Mouse (Mus musculus) stomach, embryonic 14.5 days (tissue): ENCODE data around the gene Rgs7bp. TPM values are rescaled to one million over a fixed set of nuclear protein-coding genes. Genes with fewer than 3 reads are reported as not detected.

ENCODE experiments used
- ATAC-seq: fragments of 200-750 bp; cut with Nextera tagmentation; 2 replicates; pipeline ENCODE4 v1.8.0; 2017; ENCODE audit warnings: low read depth, moderate TSS enrichment; ENCODE audit not compliant: insufficient number of reproducible peaks, insufficient read depth, low FRiP score
- H3K27ac ChIP-seq: fragments of 300-500 bp; sonication (generic); 2 replicates; pipeline ENCODE4 v1.5.1; 2014; ENCODE audit warnings: mild to moderate bottlenecking, low read length, moderate library complexity, mixed read lengths
- H3K27me3 ChIP-seq: fragments of 300-500 bp; sonication (generic); 2 replicates; pipeline ENCODE4 v1.6.1; 2014; ENCODE audit warnings: low read length, control low read depth, mixed read lengths; ENCODE audit not compliant: control insufficient read depth, insufficient read depth
- H3K36me3 ChIP-seq: fragments of 300-500 bp; sonication (generic); 2 replicates; pipeline ENCODE4 v1.6.1; 2014; ENCODE audit warnings: mild to moderate bottlenecking, control low read depth, low read length, moderate library complexity, mixed read lengths; ENCODE audit not compliant: control insufficient read depth, insufficient read depth
- H3K4me1 ChIP-seq: fragments of 300-500 bp; sonication (generic); 2 replicates; pipeline ENCODE4 v1.6.1; 2014; ENCODE audit warnings: low read length, control low read depth, mixed read lengths; ENCODE audit not compliant: control insufficient read depth, insufficient read depth
- H3K4me2 ChIP-seq: fragments of 300-500 bp; sonication (generic); replicated peaks from 2 replicates; pipeline ENCODE4 v1.6.1; 2014; ENCODE audit warnings: low read depth, low read length, control low read depth
- H3K4me3 ChIP-seq: fragments of 300-500 bp; sonication (generic); 2 replicates; pipeline ENCODE4 v1.5.1; 2014; ENCODE audit warnings: low read depth, low read length, control low read depth
- H3K9ac ChIP-seq: fragments of 300-500 bp; sonication (generic); replicated peaks from 2 replicates; pipeline ENCODE4 v1.6.1; 2014; ENCODE audit warnings: low read depth, mild to moderate bottlenecking, control low read depth, low read length, moderate library complexity, mixed read lengths
- H3K9me3 ChIP-seq: fragments of 300-500 bp; sonication (generic); 2 replicates; pipeline ENCODE4 v1.6.1; 2016; ENCODE audit warnings: low read depth, low read length, control low read depth; ENCODE audit not compliant: control insufficient read depth
- WGBS: fragments of 180-500 bp; shearing (Covaris S2); extraction: QIAGEN DNeasy Blood & Tissue Kit; methylation state at CpG from one replicate; pipeline ENCODE4 v1.1.7; 2014; 5-methylcytosine and 5-hydroxymethylcytosine counted together
- polyA plus RNA-seq: library from polyadenylated mRNA; unstranded; fragments of >200 nt; fragmentation: Nextera tagmentation; extraction: Ambion mirVana; gene quantifications from 2 replicates; pipeline ENCODE4 v1.2.1, GENCODE M21; 2014

The Rgs7bp gene
- polyA plus RNA-seq, 1 experiment from 2014 or later, result 1.7 TPM

DNA sequence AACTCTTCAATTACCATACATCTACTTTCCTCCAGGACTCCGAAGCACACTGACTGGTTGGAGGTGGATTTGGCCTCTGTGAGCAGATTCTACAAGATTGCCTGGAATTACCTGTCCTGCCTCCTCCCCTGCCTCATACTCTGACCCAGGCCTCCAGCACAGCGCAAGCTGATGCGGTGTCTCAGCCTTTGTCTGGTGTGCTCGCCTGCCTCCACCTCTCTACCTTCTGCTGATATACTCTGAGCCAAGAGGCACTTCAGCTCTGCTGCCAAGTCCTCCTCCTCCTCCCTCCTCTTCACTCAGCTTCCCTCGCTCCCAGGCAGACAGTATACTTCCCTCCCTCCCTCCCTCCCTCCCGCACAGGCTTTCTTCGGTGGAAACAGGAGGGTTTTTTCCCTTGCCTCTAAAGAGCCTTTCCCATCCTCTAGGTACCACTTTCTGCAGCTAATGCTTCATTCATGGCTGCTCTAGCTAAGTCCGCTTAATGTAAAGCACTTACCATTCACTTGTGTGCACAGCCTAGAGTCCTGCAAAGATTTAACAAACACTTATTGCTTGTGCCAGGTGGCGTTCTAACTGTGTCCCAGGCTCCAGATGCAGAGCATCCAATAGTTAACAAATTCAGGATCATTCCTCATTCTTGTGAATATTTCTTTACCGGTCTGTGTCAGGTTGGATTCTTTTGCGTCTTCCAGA, 91.9 kb downstream of the Rgs7bp start:
- ATAC-seq, result peak; percentile 60; the same call in 1 of the 2 replicates
- no peak overlapping the region for H3K4me2 ChIP-seq
- no peaks in the 10 kb centered on the region for H3K4me1 ChIP-seq
- H3K4me3 ChIP-seq, result no peak overlapping the region
- no peaks in the 10 kb centered on the region for H3K9me3 ChIP-seq
- no peaks in the 10 kb centered on the region for H3K36me3 ChIP-seq
- no peaks in the 10 kb centered on the region for H3K27me3 ChIP-seq
- WGBS, result 40% methylated on average over 11 of the region's 11 CpGs
- no peak overlapping the region for H3K27ac ChIP-seq
- no peak overlapping the region for H3K9ac ChIP-seq

DNA sequence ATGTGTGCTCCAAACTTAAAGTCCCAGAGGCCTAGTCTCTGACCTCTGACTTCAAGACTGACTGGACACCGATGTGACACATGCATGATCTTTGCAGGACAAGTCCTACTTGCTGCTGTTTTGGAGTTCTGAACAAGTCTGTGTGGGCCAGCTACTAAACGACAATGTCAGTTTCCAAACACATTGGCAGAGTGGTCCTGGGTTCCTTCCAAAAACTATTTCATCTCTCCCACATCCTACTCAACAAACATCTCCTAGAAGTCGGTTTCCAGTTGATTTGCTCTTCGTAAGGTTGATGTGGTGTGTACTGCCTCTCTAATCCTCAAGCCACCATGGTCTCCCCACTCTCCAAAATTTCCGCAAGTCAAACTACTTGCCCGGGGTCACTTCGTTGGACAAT, 92.6 kb downstream of the Rgs7bp start:
- WGBS, result 87% methylated on average over 7 of the region's 7 CpGs

DNA sequence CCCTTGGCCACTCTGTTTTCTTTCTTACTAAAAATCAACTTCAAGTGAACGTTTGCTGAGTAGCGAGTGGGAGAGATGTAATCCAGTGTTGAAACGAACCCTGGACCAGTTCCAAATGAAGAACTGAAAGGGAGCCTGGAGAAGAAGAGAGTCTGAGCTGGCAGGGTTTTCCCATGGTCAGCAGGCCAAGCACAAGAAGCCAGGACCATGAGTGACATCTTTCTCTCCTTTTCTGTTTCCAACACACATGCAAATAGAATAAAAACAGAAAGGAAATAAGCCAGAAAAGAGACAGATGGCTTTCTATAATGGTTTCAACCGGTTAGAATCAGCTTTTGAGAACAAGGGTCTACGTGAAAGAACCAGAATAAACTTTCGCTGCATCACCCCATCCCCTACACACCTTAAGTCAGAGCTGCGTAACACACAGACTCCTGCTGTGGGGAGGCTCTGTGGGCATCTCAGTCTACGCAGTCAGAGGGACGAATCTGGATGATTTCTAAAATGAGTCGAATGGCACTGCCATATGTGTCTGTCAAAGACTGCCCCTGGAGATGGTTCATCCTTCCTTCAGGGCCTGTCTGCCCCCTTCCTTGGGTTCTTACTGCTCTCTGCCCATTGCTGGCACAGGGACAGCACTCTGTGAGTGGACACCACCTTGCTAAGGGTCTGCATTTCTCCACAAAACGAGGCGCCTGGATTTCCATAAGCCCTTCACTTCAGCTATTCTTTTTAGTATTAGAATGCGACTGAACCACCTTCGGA, 93.6 kb downstream of the Rgs7bp start:
- WGBS, result 81% methylated on average over 14 of the region's 14 CpGs
- Histone ChIP-seq H3K27me3 (no peaks in the 10 kb centered on the region), H3K4me3 (no peak overlapping the region), H3K4me2 (no peak overlapping the region), H3K9me3 (no peaks in the 10 kb centered on the region), H3K9ac (no peak overlapping the region), H3K27ac (no peak overlapping the region), H3K36me3 (no peaks in the 10 kb centered on the region), H3K4me1 (no peaks in the 10 kb centered on the region)
- no peak for ATAC-seq

More for the DNA sequence above, 92.6 kb downstream of the Rgs7bp start:
- Histone ChIP-seq H3K4me1 (no peaks in the 10 kb centered on the region), H3K36me3 (no peaks in the 10 kb centered on the region), H3K27ac (no peak overlapping the region), H3K4me2 (no peak overlapping the region), H3K9me3 (no peaks in the 10 kb centered on the region), H3K27me3 (no peaks in the 10 kb centered on the region), H3K4me3 (no peak overlapping the region), H3K9ac (no peak overlapping the region)
- no peak for ATAC-seq

DNA sequence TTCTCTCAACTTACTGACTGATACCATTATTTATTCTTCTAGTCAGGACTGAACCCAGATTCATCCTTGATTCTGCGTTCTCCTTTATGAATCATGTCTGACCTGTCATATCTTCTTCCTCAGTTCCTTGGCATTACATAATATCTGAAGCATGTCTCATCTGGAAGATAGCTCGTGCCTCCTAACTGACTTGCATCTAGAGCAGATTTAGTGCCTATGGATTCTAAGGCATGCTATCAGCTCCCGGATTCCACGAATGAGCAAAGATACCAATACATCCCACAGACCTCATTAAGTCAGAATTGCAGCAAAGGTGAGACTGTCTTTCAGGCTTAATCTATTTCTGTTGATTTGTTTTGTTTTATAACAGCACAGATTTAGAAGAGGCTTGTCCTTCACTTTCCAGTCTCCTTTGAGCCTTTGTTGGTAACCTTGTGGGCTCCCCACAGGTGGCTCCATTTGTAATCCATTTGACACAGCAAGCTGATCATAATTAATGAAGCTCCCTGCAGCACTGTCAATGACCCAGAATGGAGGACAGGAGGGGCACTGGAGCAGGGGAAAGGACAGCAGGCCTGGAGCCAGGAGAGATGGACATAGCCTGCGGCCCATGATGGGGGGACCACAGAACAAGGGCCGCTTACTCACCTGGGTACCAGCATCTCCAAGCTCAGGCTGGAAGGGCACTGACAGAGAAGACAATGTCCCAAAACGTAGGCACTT, 94.4 kb downstream of the Rgs7bp start:
- no peak overlapping the region for H3K9ac ChIP-seq
- no peak overlapping the region for H3K27ac ChIP-seq
- WGBS, result 74% methylated on average over 7 of the region's 7 CpGs
- no peaks in the 10 kb centered on the region for H3K27me3 ChIP-seq
- H3K36me3 ChIP-seq, result no peaks in the 10 kb centered on the region
- no peak for ATAC-seq
- no peaks in the 10 kb centered on the region for H3K9me3 ChIP-seq
- no peak overlapping the region for H3K4me3 ChIP-seq
- no peak overlapping the region for H3K4me2 ChIP-seq
- H3K4me1 ChIP-seq, result no peaks in the 10 kb centered on the region

DNA sequence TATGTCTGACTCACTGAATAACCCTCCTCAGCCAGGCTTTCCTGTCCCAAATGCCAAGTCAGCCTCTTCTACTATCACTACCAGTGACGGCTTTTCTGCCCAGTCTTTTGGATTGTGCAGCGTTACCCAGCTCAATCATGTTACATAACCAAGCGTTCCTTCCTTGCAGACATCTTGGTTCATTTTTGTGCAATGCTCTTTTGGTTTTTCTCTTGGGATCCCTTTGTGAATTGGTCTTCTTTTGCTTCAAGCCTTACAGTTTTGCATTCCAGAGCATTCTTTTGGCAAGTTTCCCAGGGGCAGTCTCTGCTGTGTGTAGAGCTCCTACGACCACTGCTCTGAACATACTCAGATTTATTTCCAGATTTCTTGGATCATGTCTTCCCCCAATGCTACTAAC, 95.0 kb downstream of the Rgs7bp start:
- Histone ChIP-seq H3K4me2 (no peak overlapping the region), H3K27ac (no peak overlapping the region), H3K27me3 (no peaks in the 10 kb centered on the region), H3K9me3 (no peaks in the 10 kb centered on the region), H3K36me3 (no peaks in the 10 kb centered on the region), H3K4me1 (no peaks in the 10 kb centered on the region), H3K9ac (no peak overlapping the region), H3K4me3 (no peak overlapping the region)
- 69% methylated on average over 4 of the region's 4 CpGs for WGBS
- 0 out of 2 replicates have a peak, but pooled peaks have one; percentile 33 for ATAC-seq

DNA sequence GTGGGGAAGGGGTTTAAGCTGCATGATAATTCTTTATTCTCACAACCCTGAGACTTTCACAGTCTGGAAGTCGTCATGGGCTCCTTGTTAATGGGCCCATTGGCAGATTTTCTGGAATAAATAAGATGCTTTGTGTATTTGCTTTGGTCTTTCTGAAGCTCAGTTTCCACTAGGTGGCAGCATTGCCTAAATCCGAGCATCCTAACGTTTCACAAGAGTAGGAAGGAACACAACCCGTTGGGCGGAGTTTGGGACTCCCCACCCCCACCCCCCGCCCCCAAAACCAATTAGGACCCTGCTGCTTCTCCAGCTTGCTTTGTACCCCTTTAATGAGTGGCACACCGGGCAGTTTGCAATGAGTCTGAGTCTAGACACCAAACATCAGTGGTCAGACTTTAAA, 106.8 kb downstream of the Rgs7bp start:
- Histone ChIP-seq H3K4me3 (no peak overlapping the region), H3K9ac (no peak overlapping the region)
- whole genome bisulfite sequencing, result 1% methylated on average over 7 of the region's 7 CpGs

DNA sequence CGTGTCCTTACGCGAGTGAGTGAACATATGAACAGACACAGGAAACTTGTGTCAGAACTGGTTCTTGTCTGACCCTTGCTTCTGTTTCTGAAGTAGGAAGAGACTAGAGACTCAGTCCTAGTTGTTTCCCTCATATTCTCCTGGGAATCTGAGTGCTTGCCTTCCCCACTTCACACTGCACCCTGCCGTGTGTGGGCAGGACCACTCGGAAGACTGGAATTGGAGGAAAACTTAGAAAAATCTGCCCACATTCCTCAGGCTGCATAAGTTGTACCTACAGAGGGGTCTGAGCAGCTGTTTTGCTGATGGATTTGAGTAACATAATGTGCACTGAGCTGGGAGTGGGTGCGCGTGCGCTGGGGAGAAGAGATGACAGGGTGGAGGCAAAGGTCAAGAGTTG, 114.2 kb downstream of the Rgs7bp start:
- no peak for ATAC-seq
- Histone ChIP-seq H3K9me3 (no peaks in the 10 kb centered on the region), H3K27me3 (no peaks in the 10 kb centered on the region), H3K4me1 (0 out of 2 replicates have a peak, but pooled peaks cover 5% of the 10 kb centered on the region), H3K4me2 (no peak overlapping the region), H3K27ac (no peak overlapping the region), H3K9ac (no peak overlapping the region), H3K4me3 (no peak overlapping the region), H3K36me3 (no peaks in the 10 kb centered on the region)
- WGBS, result 89% methylated on average over 8 of the region's 8 CpGs

More for the DNA sequence above, 106.8 kb downstream of the Rgs7bp start:
- Histone ChIP-seq H3K27ac (no peak overlapping the region), H3K4me2 (0 out of 2 replicates have a peak overlapping the region, but pooled peaks have one; percentile 8), H3K4me1 (no peaks in the 10 kb centered on the region), H3K27me3 (no peaks in the 10 kb centered on the region), H3K36me3 (no peaks in the 10 kb centered on the region), H3K9me3 (no peaks in the 10 kb centered on the region)
- peak; percentile 71; the same call in 1 of the 2 replicates for ATAC-seq

DNA sequence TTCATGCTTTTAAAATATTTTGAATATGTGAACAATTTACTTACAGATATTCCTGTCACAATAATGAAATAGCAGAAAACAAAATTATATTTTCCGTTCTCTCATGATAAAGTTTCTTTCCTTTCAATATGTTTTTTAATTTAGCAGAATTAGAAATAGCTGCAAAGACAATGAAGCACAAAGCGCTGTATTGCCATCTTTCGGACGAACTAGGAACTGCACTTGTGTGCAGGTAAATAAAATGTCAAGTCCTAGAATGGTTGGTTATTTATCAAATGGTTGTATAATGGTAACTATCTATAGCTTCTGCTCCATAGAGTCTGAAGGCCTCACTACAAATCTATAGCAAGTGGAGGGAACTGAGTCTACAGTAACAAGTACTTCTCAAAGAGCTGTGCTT, 114.9 kb downstream of the Rgs7bp start:
- 4% methylated on average over 4 of the region's 4 CpGs for WGBS
- H3K9ac ChIP-seq, result no peak overlapping the region
- H3K4me2 ChIP-seq, result no peak overlapping the region
- no peak for ATAC-seq
- no peaks in the 10 kb centered on the region for H3K27me3 ChIP-seq
- no peak overlapping the region for H3K4me3 ChIP-seq
- no peak overlapping the region for H3K27ac ChIP-seq
- H3K9me3 ChIP-seq, result no peaks in the 10 kb centered on the region
- 0 out of 2 replicates have a peak, but pooled peaks cover 5% of the 10 kb centered on the region for H3K4me1 ChIP-seq
- H3K36me3 ChIP-seq, result no peaks in the 10 kb centered on the region
